Mouse (Mus musculus): ENCODE results near the gene Fbxw13.
"Not testable (repeated sequence)": the region's sequence is repeated elsewhere in the genome, so short reads cannot be mapped to it uniquely, and the experiment has no call there.

Gene Fbxw13

GRCm38 (mm10) chr9:109195875-109196274, at the start of gene Fbxw13:
TSS of gene Fbxw13 (minus strand) at chr9:109195975.
- not testable (repeated sequence) for DNase-seq

DNA sequence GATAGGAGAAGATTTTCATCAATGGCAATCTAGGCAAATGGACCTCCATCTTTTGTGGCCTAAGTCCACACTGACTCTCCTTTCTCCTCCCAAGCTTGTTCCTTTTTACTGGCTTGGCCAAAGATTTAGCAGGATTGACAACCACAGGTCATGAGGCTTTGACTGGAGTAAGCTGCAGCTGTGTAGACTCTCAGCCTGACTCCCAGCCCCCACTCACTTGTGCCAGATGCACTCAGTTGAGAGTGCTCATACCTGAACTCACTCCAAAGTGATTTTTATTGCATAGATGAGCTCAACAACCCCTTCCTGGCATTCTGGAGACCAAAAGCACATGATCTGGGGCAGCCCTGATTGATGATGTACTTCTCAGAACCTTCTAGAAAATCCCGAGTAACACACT, 38.9 kb upstream of the Fbxw13 start, which contains the start of gene Fbxw20:
TSS of gene Fbxw20 (minus strand) at position 101 of the 400 bp plus-strand sequence.
- DNase-seq, result no peak

DNA sequence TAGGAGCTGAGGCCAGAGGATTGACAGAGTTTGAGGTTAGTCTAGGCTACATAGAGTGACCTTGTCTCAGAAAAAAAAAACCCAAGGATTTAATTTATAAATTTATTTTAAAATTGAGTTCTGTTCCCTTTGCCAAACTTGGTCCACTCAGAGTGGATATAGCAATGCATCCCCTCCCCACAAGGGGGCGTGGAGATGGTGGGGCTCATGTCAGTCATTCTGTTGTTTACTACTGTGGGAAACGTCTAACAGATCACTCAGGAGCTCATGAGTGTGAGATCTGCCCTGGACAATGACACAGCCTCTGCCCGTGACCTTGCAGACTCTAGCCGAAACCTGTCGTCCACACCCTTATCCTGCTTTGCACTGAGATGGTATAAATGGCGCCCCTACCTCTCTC, 22.7 kb upstream of the Fbxw13 start:
- no peak for DNase-seq

DNA sequence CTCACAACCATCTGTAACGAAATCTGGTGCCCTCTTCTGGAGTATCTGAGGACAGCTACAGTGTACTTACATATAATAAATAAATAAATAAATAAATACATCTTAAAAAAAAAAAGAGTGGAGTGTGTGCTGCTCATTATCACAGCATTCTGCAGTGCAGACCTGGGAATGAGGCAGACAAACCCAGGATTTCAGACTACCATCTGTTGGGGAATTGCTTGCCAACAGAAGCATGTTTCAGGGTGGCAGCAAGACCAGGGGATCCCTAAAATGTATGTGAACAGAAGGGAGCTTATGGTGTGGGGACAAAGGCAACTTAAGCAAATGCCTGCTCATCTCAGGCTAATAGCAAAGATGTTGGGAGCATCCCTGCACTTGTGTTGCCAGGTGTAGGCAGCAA, 5.6 kb upstream of the Fbxw13 start:
- DNase-seq, result not testable (repeated sequence)

GRCm38 (mm10) chr9:109200349-109200748, 4.6 kb upstream of the Fbxw13 start:
- DNase-seq, result no peak

- no peak for DNase-seq
Measured at GRCm38 (mm10) chr9:109199353-109199752, 3.6 kb upstream of the Fbxw13 start.

DNA sequence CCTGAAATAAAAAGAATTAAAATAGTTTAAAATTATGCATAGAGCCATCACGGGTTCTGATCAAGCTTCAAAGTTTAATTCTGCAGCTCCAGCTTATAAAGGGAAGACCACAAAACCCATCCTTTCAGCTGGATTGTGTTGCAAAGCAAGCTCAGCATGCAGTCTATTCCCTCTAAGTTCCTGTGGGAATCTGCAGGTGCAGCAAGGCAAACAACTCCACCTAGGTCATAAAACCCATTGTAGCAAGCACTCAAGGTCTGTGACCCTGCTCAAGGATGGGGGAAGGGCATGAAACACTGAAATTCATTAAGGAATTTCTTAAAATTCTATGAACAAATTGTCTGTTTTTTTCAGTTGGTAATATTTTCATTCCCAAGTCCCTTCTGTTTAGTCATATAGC, 18.6 kb downstream of the Fbxw13 start:
- no peak for DNase-seq

- DNase-seq, result no peak
Measured at GRCm38 (mm10) chr9:109176301-109176700, 19.5 kb downstream of the Fbxw13 start.

DNA sequence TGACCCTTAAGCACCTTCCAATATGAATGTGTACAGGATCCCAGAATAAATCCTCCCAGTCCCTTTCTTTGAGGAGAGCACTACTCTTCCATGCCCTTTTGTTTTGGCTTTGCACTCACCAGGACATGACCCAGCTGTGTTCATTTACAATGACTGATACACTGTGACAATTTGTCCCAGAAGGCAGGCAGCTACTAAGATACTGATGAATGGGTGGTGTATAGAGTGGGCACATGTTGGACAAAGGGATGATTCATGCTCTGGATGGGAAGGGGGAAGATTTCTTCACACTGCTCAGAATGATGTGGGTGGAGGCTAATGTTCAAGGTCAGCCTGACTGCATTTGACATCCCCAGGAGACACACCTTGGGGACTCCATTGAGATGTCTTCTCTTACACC, 28.5 kb downstream of the Fbxw13 start:
- no peak for DNase-seq

DNA sequence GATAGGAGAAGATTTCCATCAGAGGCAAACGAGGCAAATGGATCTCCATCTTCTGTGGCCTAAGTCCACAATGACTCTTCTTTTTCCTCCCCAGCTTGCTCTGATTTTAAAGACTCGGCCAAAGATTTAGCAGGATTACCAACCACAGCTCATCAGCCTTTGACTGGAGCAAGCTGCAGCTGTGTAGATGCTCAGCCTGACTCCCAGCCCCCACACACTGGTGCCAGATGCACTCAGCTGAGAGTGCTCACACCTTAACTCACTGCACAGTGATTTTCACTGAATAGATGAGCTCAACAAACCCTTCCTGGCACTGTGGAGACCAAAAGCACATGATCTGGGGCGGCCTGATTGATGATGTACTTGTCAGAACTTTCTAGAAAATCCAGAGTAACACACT, 33.8 kb downstream of the Fbxw13 start, which contains the start of gene Fbxw21:
TSS of gene Fbxw21 (minus strand) at position 101 of the 400 bp plus-strand sequence.
- DNase-seq, result no peak

DNA sequence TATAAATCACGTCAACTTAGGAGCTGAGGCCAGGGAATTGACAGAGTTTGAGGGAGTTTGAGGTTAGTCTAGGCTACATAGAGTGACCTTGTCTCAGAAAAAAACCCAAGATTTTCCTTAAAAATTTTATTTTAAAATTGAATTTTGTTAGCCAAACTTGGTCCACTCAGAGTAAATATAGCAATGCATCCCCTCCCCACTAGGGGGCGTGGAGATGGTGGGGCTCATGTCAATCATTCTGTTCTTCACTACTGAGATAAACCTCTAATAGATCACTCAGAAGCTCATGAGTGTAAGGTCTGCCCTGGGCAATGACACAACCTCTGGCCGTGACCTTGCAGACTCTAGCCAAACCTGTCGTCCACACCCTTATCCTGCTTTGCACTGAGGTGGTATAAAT, 55.4 kb downstream of the Fbxw13 start:
- peak; percentile 9 for DNase-seq

GRCm38 (mm10) chr9:109130076-109130475, 65.7 kb downstream of the Fbxw13 start:
- no peak for DNase-seq
